Mouse (Mus musculus) embryonic facial prominence, embryonic 15.5 days (tissue): ENCODE data around the gene Tnrc6a. TPM values are rescaled to one million over a fixed set of nuclear protein-coding genes. Genes with fewer than 3 reads are reported as not detected.
"Not testable (repeated sequence)": the region's sequence is repeated elsewhere in the genome, so short reads cannot be mapped to it uniquely, and the experiment has no call there.

ENCODE experiments used
- ATAC-seq: fragments of 200-750 bp; cut with Nextera tagmentation; 2 replicates; pipeline ENCODE4 v1.8.0; 2017; ENCODE audit warnings: low read depth, moderate TSS enrichment; ENCODE audit not compliant: insufficient number of reproducible peaks, low FRiP score, low TSS enrichment
- H3K27ac ChIP-seq: fragments of 300-500 bp; sonication (generic); replicated peaks from 2 replicates; pipeline ENCODE4 v1.5.1; 2015; ENCODE audit warnings: mild to moderate bottlenecking, inconsistent platforms
- H3K27me3 ChIP-seq: fragments of 300-500 bp; sonication (generic); 2 replicates; pipeline ENCODE4 v1.6.1; 2015; ENCODE audit warnings: inconsistent platforms
- H3K36me3 ChIP-seq: fragments of 300-500 bp; sonication (generic); 2 replicates; pipeline ENCODE4 v1.6.1; 2015; ENCODE audit warnings: mild to moderate bottlenecking, inconsistent platforms
- H3K4me1 ChIP-seq: fragments of 300-500 bp; sonication (generic); 2 replicates; pipeline ENCODE4 v1.6.1; 2015; ENCODE audit warnings: inconsistent platforms
- H3K4me2 ChIP-seq: fragments of 300-500 bp; sonication (generic); replicated peaks from 2 replicates; pipeline ENCODE4 v1.6.1; 2015; ENCODE audit warnings: mild to moderate bottlenecking, inconsistent platforms
- H3K4me3 ChIP-seq: fragments of 300-500 bp; sonication (generic); replicated peaks from 2 replicates; pipeline ENCODE4 v1.5.1; 2015; ENCODE audit warnings: mild to moderate bottlenecking, inconsistent platforms
- H3K9ac ChIP-seq: fragments of 300-500 bp; sonication (generic); 2 replicates; pipeline ENCODE4 v1.6.1; 2015; ENCODE audit warnings: inconsistent platforms
- H3K9me3 ChIP-seq: fragments of 300-500 bp; sonication (generic); replicated peaks from 2 replicates; pipeline ENCODE4 v1.6.1; 2016; ENCODE audit warnings: inconsistent platforms
- WGBS: fragments of 180-500 bp; shearing (Covaris S2); methylation state at CpG from one replicate; pipeline ENCODE4 v1.1.7; 2015; 5-methylcytosine and 5-hydroxymethylcytosine counted together
- polyA plus RNA-seq: library from polyadenylated mRNA; unstranded; fragments of >200 nt; fragmentation: Nextera tagmentation; extraction: Ambion mirVana; gene quantifications from 2 replicates; pipeline ENCODE4 v1.2.1, GENCODE M21; 2015

Gene Tnrc6a
- polyA plus RNA-seq: 46.3 and 47.7 TPM in 2 replicates

GRCm38 (mm10) chr7:123123665-123124298, at the start of gene Tnrc6a:
Gene Tnrc6a (plus strand): TSS chr7:123123885.
- peak; percentile 92 for ATAC-seq
- 0 out of 2 replicates have a peak, but pooled peaks cover 3% of the 10 kb centered on the region for H3K36me3 ChIP-seq
- peak within 1 kb of the TSS; percentile 55 for H3K4me2 ChIP-seq
- WGBS: 0% methylated on average over 53 of the region's 55 CpGs
- H3K9me3 ChIP-seq: no peaks in the 10 kb centered on the region
- peak within 1 kb of the TSS; percentile 99 for H3K4me3 ChIP-seq
- no peaks in the 10 kb centered on the region for H3K27me3 ChIP-seq
- peak within 1 kb of the TSS; percentile 98 for H3K27ac ChIP-seq
- H3K9ac ChIP-seq: peak within 1 kb of the TSS; percentile 96
- no peaks in the 10 kb centered on the region; the same call in 1 of the 2 replicates for H3K4me1 ChIP-seq

GRCm38 (mm10) chr7:123082236-123082635, 41.4 kb upstream of the Tnrc6a start:
- Histone ChIP-seq H3K27me3 (no peaks in the 10 kb centered on the region), H3K4me2 (no peak overlapping the region), H3K9me3 (no peaks in the 10 kb centered on the region), H3K4me3 (no peak overlapping the region), H3K36me3 (no peaks in the 10 kb centered on the region), H3K27ac (no peak overlapping the region), H3K4me1 (peaks cover 20% of the 10 kb centered on the region), H3K9ac (no peak overlapping the region)
- no peak for ATAC-seq
- WGBS: 54% methylated on average over 4 of the region's 4 CpGs

- Histone ChIP-seq H3K27me3 (no peaks in the 10 kb centered on the region), H3K9ac (no peak overlapping the region), H3K4me2 (no peak overlapping the region; the same call in 1 of the 2 replicates), H3K4me1 (peaks cover 20% of the 10 kb centered on the region), H3K4me3 (no peak overlapping the region), H3K27ac (peak overlapping the region; percentile 55), H3K36me3 (no peaks in the 10 kb centered on the region), H3K9me3 (no peaks in the 10 kb centered on the region)
- peak; percentile 44; the same call in 1 of the 2 replicates for ATAC-seq
- WGBS: 15% methylated on average over 12 of the region's 12 CpGs
Observed at GRCm38 (mm10) chr7:123083441-123084123, 40.1 kb upstream of the Tnrc6a start.

GRCm38 (mm10) chr7:123084180-123084691, 39.4 kb upstream of the Tnrc6a start:
- peak; percentile 82 for ATAC-seq
- WGBS: 0% methylated on average over 7 of the region's 7 CpGs
- H3K27ac ChIP-seq: peak overlapping the region; percentile 55
- H3K4me3 ChIP-seq: peak overlapping the region; percentile 17
- peak overlapping the region; percentile 38 for H3K4me2 ChIP-seq
- no peaks in the 10 kb centered on the region for H3K27me3 ChIP-seq
- peaks cover 20% of the 10 kb centered on the region for H3K4me1 ChIP-seq
- H3K9ac ChIP-seq: no peak overlapping the region
- H3K36me3 ChIP-seq: no peaks in the 10 kb centered on the region
- no peaks in the 10 kb centered on the region for H3K9me3 ChIP-seq

GRCm38 (mm10) chr7:123084708-123085107, 39.0 kb upstream of the Tnrc6a start:
- H3K36me3 ChIP-seq: no peaks in the 10 kb centered on the region
- ATAC-seq: no peak
- H3K4me1 ChIP-seq: peaks cover 20% of the 10 kb centered on the region
- WGBS: 12% methylated on average over 13 of the region's 13 CpGs
- peak overlapping the region; percentile 17 for H3K4me3 ChIP-seq
- no peak overlapping the region for H3K9ac ChIP-seq
- peak overlapping the region; percentile 38 for H3K4me2 ChIP-seq
- no peaks in the 10 kb centered on the region for H3K9me3 ChIP-seq
- H3K27ac ChIP-seq: peak overlapping the region; percentile 55
- H3K27me3 ChIP-seq: no peaks in the 10 kb centered on the region

GRCm38 (mm10) chr7:123088920-123089319, 34.8 kb upstream of the Tnrc6a start:
- no peak for ATAC-seq
- Histone ChIP-seq H3K9me3 (no peaks in the 10 kb centered on the region), H3K4me1 (peaks cover 10% of the 10 kb centered on the region), H3K27ac (no peak overlapping the region), H3K27me3 (no peaks in the 10 kb centered on the region), H3K36me3 (no peaks in the 10 kb centered on the region), H3K4me3 (no peak overlapping the region), H3K4me2 (no peak overlapping the region), H3K9ac (no peak overlapping the region)
- WGBS: 85% methylated on average over 4 of the region's 4 CpGs

GRCm38 (mm10) chr7:123096344-123097120, 27.2 kb upstream of the Tnrc6a start:
- WGBS: 82% methylated on average over 12 of the region's 12 CpGs
- Histone ChIP-seq H3K4me1 (peaks cover 16% of the 10 kb centered on the region), H3K4me2 (no peak overlapping the region), H3K27ac (0 out of 2 replicates have a peak overlapping the region, but pooled peaks have one; percentile 91), H3K9me3 (no peaks in the 10 kb centered on the region), H3K36me3 (no peaks in the 10 kb centered on the region), H3K27me3 (no peaks in the 10 kb centered on the region), H3K4me3 (no peak overlapping the region), H3K9ac (no peak overlapping the region)
- no peak for ATAC-seq

- Histone ChIP-seq H3K9me3 (no peaks in the 10 kb centered on the region), H3K4me2 (peak overlapping the region; percentile 13), H3K4me3 (no peak overlapping the region), H3K27me3 (no peaks in the 10 kb centered on the region), H3K27ac (peak overlapping the region; percentile 91), H3K4me1 (peaks cover 16% of the 10 kb centered on the region), H3K36me3 (no peaks in the 10 kb centered on the region), H3K9ac (no peak overlapping the region)
- 11% methylated on average over 16 of the region's 16 CpGs for WGBS
- ATAC-seq: peak; percentile 90
Observed at GRCm38 (mm10) chr7:123097891-123098750, 25.6 kb upstream of the Tnrc6a start.

GRCm38 (mm10) chr7:123101295-123101694, 22.4 kb upstream of the Tnrc6a start:
- Histone ChIP-seq H3K4me2 (no peak overlapping the region), H3K27me3 (no peaks in the 10 kb centered on the region), H3K9me3 (no peaks in the 10 kb centered on the region), H3K36me3 (no peaks in the 10 kb centered on the region), H3K4me3 (no peak overlapping the region), H3K9ac (no peak overlapping the region), H3K27ac (no peak overlapping the region), H3K4me1 (peaks cover 16% of the 10 kb centered on the region)
- no peak for ATAC-seq
- WGBS: 84% methylated on average over 3 of the region's 3 CpGs

GRCm38 (mm10) chr7:123105381-123105780, 18.3 kb upstream of the Tnrc6a start:
- WGBS: 37% methylated on average over 1 of the region's 1 CpGs
- H3K4me1 ChIP-seq: peaks cover 14% of the 10 kb centered on the region
- not testable (repeated sequence) for H3K4me3 ChIP-seq, ATAC-seq, H3K36me3 ChIP-seq, H3K4me2 ChIP-seq, H3K27me3 ChIP-seq, H3K9ac ChIP-seq, H3K27ac ChIP-seq, H3K9me3 ChIP-seq
